In the genomic region with DNA sequence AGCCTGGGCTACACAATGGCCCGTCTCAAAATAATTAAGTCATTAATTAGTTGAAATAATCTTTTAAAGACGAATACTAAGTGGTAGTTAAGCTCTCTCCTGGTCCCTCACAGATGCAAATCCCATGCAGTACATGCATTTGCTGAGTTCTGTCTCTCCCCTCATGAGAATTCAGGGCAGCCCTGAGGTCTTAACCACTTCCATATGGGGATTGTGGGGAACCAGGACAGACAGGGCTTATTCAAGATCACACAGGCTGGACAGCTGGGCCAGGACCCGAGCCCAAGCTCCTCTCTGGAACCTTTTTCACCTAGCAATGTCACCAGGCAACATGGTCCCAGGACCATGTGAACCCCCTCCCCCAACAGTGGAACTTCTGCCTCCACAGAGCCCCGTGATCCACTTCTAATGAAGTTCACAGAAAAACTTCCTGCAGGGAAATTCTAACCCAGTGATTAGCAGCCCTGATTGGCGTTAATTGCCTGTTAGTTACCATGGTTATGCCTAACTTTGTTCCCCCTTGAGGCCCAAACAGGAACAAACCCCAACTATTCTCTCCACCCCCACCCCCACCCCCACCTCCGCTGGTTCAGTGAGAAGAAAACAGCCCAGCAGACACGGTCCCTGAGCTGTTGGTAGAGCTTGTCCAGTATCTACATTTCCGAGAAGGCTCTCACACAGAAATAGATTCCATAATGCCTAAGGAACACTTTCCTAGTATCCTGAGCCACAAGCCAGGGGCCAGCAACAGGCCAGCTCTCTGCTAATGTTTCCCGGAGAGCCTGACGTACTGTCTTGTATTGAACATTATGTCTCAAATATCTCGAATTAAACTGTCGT, we compare ENCODE assay signal across 14 mouse cellular contexts. TPM values are rescaled to one million over a fixed set of nuclear protein-coding genes. Genes with fewer than 3 reads are reported as not detected.
A peak's percentile ranks its signal among the peaks of the same experiment; 100 is the strongest.
DNase-seq lines count a peak whose midpoint lies in the region; ATAC-seq and TF ChIP-seq lines count a peak whose summit lies in the region.
"Had no signal": no experiment of that assay in that cellular context is flagged by ENCODE, and none has a peak within 500 bp of the region (broad histone marks: within the 10 kb centered on the region; RNA-seq: fewer than 3 reads in every experiment).

No protein-coding gene starts in this region.

- intact Hi-C loops in heart, adult 2 months (cut with DNase I), result no loop called here

- peak overlapping the region; percentile 38; the same call in 1 of the 2 replicates for H3K27ac ChIP-seq in heart, embryonic 10.5 days
- H3K27ac ChIP-seq in heart, adult 2 months, result no peak overlapping the region
- peak overlapping the region; percentile 13; the same call in 1 of the 2 replicates for H3K27ac ChIP-seq in embryonic facial prominence, embryonic 13.5 days
- no peak overlapping the region for H3K27ac ChIP-seq in hindbrain, embryonic 16.5 days (ENCODE audit: low read depth, low read length)
- H3K27ac ChIP-seq: midbrain, embryonic 10.5 days had no signal

- no peak for TF ChIP-seq POLR2A in heart, adult 2 months (IDR thresholded peaks at IDR 0.05; ENCODE audit: insufficient read depth, low read depth, low read length)

- no peaks in the 10 kb centered on the region for H3K79me2 ChIP-seq in heart, adult 2 months (replicated peaks; ENCODE audit: control insufficient read depth, insufficient read depth, low read length)

- no peak overlapping the region for H3K9ac ChIP-seq in heart, adult 2 months (ENCODE audit: low read depth, low read length)
- H3K9ac ChIP-seq in embryonic facial prominence, embryonic 13.5 days, result no peak overlapping the region
- no peak overlapping the region for H3K9ac ChIP-seq in hindbrain, embryonic 16.5 days (ENCODE audit: low read depth, low read length)
- H3K9ac ChIP-seq: lung, embryonic 14.5 days had no signal

- no peaks in the 10 kb centered on the region; the same call in 1 of the 2 replicates for H3K9me3 ChIP-seq in heart, embryonic 10.5 days
- no peaks in the 10 kb centered on the region for H3K9me3 ChIP-seq in embryonic facial prominence, embryonic 13.5 days
- no peaks in the 10 kb centered on the region for H3K9me3 ChIP-seq in hindbrain, embryonic 16.5 days (ENCODE audit: control insufficient read depth, low read length)

- H3K4me3 ChIP-seq in heart, embryonic 10.5 days, result no peak overlapping the region
- no peak overlapping the region for H3K4me3 ChIP-seq in heart, adult 2 months
- H3K4me3 ChIP-seq in embryonic facial prominence, embryonic 13.5 days, result no peak overlapping the region
- H3K4me3 ChIP-seq in hindbrain, embryonic 16.5 days (ENCODE audit: low read length), result no peak overlapping the region
- H3K4me3 ChIP-seq: midbrain, embryonic 10.5 days had no signal

- 45% methylated on average over 12 of the region's 12 CpGs for WGBS in heart, embryonic 10.5 days
- WGBS in heart, adult 2 months, result 53% methylated on average over 12 of the region's 12 CpGs
- 16% methylated on average over 12 of the region's 12 CpGs for WGBS in embryonic facial prominence, embryonic 13.5 days
- WGBS in hindbrain, embryonic 16.5 days, result 50% methylated on average over 12 of the region's 12 CpGs

- no peaks in the 10 kb centered on the region for H3K36me3 ChIP-seq in heart, embryonic 10.5 days
- no peaks in the 10 kb centered on the region for H3K36me3 ChIP-seq in heart, adult 2 months (ENCODE audit: control insufficient read depth, insufficient read depth, low read length)
- H3K36me3 ChIP-seq in embryonic facial prominence, embryonic 13.5 days, result no peaks in the 10 kb centered on the region
- no peaks in the 10 kb centered on the region for H3K36me3 ChIP-seq in hindbrain, embryonic 16.5 days (ENCODE audit: control insufficient read depth, insufficient read depth, low read length)
- H3K36me3 ChIP-seq: midbrain, embryonic 10.5 days had no signal

- DNase-seq in heart, embryonic 10.5 days (ENCODE audit: low spot score), result no peak
- no peak for DNase-seq in heart, adult 2 months
- DNase-seq in adipocyte (ENCODE audit: low spot score), result no peak
- no peak for DNase-seq in ovary, postnatal 36 days (ENCODE audit: low spot score)
- no peak for DNase-seq in urinary bladder, postnatal 10 days (ENCODE audit: low spot score)
- DNase-seq: B cell, adult 2 months; cerebellum, postnatal 25 days; kidney, adult 9 months; lung, embryonic 14.5 days had no signal

- no peak for TF ChIP-seq CTCF in heart, adult 2 months (IDR thresholded peaks at IDR 0.05)

- TF ChIP-seq EP300 in heart, adult 2 months (IDR thresholded peaks at IDR 0.05; ENCODE audit: insufficient read depth, low read depth, low read length), result no peak

- ATAC-seq in CD4-positive, CD25-positive, alpha-beta regulatory T cell, adult 4 months, result peak; percentile 45
- peak; percentile 45 for ATAC-seq in embryonic facial prominence, embryonic 13.5 days (ENCODE audit: insufficient number of reproducible peaks, insufficient read depth, low FRiP score, low TSS enrichment, low read depth)
- ATAC-seq in hindbrain, embryonic 16.5 days, result peak; percentile 46; the same call in 1 of the 2 replicates
- ATAC-seq: Patski had no signal

- no peaks in the 10 kb centered on the region for H3K27me3 ChIP-seq in heart, embryonic 10.5 days (ENCODE audit: insufficient read depth, poor library complexity, severe bottlenecking)
- no peaks in the 10 kb centered on the region for H3K27me3 ChIP-seq in heart, adult 2 months (ENCODE audit: control insufficient read depth, insufficient read depth, low read length)
- no peaks in the 10 kb centered on the region for H3K27me3 ChIP-seq in embryonic facial prominence, embryonic 13.5 days
- H3K27me3 ChIP-seq in hindbrain, embryonic 16.5 days (replicated peaks; ENCODE audit: control insufficient read depth, insufficient read depth, low read length), result no peaks in the 10 kb centered on the region
- H3K27me3 ChIP-seq: Patski had no signal

- H3K4me1 ChIP-seq in heart, embryonic 10.5 days, result no peaks in the 10 kb centered on the region
- H3K4me1 ChIP-seq in heart, adult 2 months (ENCODE audit: control insufficient read depth, insufficient read depth, low read length), result no peaks in the 10 kb centered on the region
- peaks cover 10% of the 10 kb centered on the region for H3K4me1 ChIP-seq in embryonic facial prominence, embryonic 13.5 days
- no peaks in the 10 kb centered on the region; the same call in 1 of the 2 replicates for H3K4me1 ChIP-seq in hindbrain, embryonic 16.5 days (ENCODE audit: control insufficient read depth, insufficient read depth, low read depth, low read length)

- peak overlapping the region; percentile 17 for H3K4me2 ChIP-seq in embryonic facial prominence, embryonic 13.5 days
- H3K4me2 ChIP-seq in hindbrain, embryonic 16.5 days (ENCODE audit: low read length), result no peak overlapping the region
- H3K4me2 ChIP-seq: lung, embryonic 14.5 days had no signal

RNA-seq across cellular contexts. Expression of a gene that starts 27.5 kb away (rescaled TPM):
- 595 and 738 TPM in 2 replicates for polyA plus RNA-seq in heart, embryonic 10.5 days (2016; fragmentation: Nextera tagmentation; extraction: Ambion mirVana)
- 100 to 1,000 TPM; 106 to 122 TPM for total RNA-seq in heart, adult 2 months (2021)
- 36.2 and 65.7 TPM in 2 replicates for polyA plus RNA-seq in heart, adult 2 months (2012; rRNA removed)
- 100 to 1,000 TPM; 165 to 229 TPM for polyA plus RNA-seq in CD4-positive, CD25-positive, alpha-beta regulatory T cell, adult 4 months (2017; shearing (Covaris generic))
- polyA plus RNA-seq in embryonic facial prominence, embryonic 13.5 days (2015; fragmentation: Nextera tagmentation; extraction: Ambion mirVana), result 591 and 658 TPM in 2 replicates
- polyA plus RNA-seq in hindbrain, embryonic 16.5 days (2015; fragmentation: Nextera tagmentation; extraction: Ambion mirVana), result 282 and 309 TPM in 2 replicates

Comparison
In these comparisons a context has a peak if more than half of its experiments do, and no peak if none do; other contexts are left out.
1. H3K27ac ChIP-seq: peak in heart, embryonic 10.5 days (single experiment) and embryonic facial prominence, embryonic 13.5 days (single experiment); none in heart, adult 2 months (single experiment) and hindbrain, embryonic 16.5 days (single experiment).
2. Peak in every context shown above with its lines, with median percentiles within 50 percentile points of each other: ATAC-seq.